Mouse (Mus musculus) kidney, postnatal 0 days (tissue): ENCODE results near the gene Zan. TPM values are rescaled to one million over a fixed set of nuclear protein-coding genes. Genes with fewer than 3 reads are reported as not detected.

Experiments
- ATAC-seq: fragments of 200-750 bp; cut with Nextera tagmentation; replicated peaks from 2 replicates; pipeline ENCODE4 v1.8.0; 2017; ENCODE audit warnings: low read depth, moderate number of reproducible peaks, moderate TSS enrichment, moderate library complexity; ENCODE audit not compliant: low FRiP score
- DNase-seq: peaks from one replicate; pipeline ENCODE4 v3.0.0-alpha.2; 2016; ENCODE audit warnings: low spot score
- H3K27ac ChIP-seq: fragments of 300-500 bp; sonication (generic); 2 replicates; pipeline ENCODE4 v1.5.1; 2014; ENCODE audit warnings: mild to moderate bottlenecking
- H3K27me3 ChIP-seq: fragments of 300-500 bp; sonication (generic); 2 replicates; pipeline ENCODE4 v1.6.1; 2014; ENCODE audit warnings: low read length, mixed read lengths; ENCODE audit not compliant: insufficient read depth
- H3K36me3 ChIP-seq: fragments of 300-500 bp; sonication (generic); 2 replicates; pipeline ENCODE4 v1.6.1; 2014; ENCODE audit warnings: low read length, mixed read lengths; ENCODE audit not compliant: insufficient read depth
- H3K4me1 ChIP-seq: fragments of 300-500 bp; sonication (generic); replicated peaks from 2 replicates; pipeline ENCODE4 v1.6.1; 2014; ENCODE audit warnings: antibody characterized with exemption, low read length, mixed read lengths; ENCODE audit not compliant: insufficient read depth
- H3K4me2 ChIP-seq: fragments of 300-500 bp; sonication (generic); 2 replicates; pipeline ENCODE4 v1.6.1; 2014; ENCODE audit warnings: mild to moderate bottlenecking, low read length, moderate library complexity, mixed read lengths
- H3K4me3 ChIP-seq: fragments of 300-500 bp; sonication (generic); replicated peaks from 2 replicates; pipeline ENCODE4 v1.5.1; 2014; ENCODE audit warnings: low read depth, low read length
- H3K9ac ChIP-seq: fragments of 300-500 bp; sonication (generic); 2 replicates; pipeline ENCODE4 v1.6.1; 2014; ENCODE audit warnings: low read depth, low read length
- H3K9me3 ChIP-seq: fragments of 300-500 bp; sonication (generic); replicated peaks from 2 replicates; pipeline ENCODE4 v1.6.1; 2016; ENCODE audit warnings: low read length, inconsistent platforms, mixed read lengths
- CTCF ChIP-seq: IDR thresholded peaks from 2 replicates; pipeline ENCODE4 v1.5.1; 2016; ENCODE audit warnings: antibody characterized with exemption, low read depth, mild to moderate bottlenecking, moderate library complexity
- WGBS: fragments of 180-500 bp; shearing (Covaris S2); extraction: QIAGEN DNeasy Blood & Tissue Kit; methylation state at CpG from one replicate; pipeline ENCODE4 v1.1.7; 2014; 5-methylcytosine and 5-hydroxymethylcytosine counted together
- polyA plus RNA-seq: library from polyadenylated mRNA; unstranded; fragments of >200 nt; fragmentation: Nextera tagmentation; extraction: Ambion mirVana; gene quantifications from 2 replicates; pipeline ENCODE4 v1.2.1, GENCODE M21; 2015

Gene Zan
- polyA plus RNA-seq, 1 experiment from 2014 or later = 0.16 TPM

DNA sequence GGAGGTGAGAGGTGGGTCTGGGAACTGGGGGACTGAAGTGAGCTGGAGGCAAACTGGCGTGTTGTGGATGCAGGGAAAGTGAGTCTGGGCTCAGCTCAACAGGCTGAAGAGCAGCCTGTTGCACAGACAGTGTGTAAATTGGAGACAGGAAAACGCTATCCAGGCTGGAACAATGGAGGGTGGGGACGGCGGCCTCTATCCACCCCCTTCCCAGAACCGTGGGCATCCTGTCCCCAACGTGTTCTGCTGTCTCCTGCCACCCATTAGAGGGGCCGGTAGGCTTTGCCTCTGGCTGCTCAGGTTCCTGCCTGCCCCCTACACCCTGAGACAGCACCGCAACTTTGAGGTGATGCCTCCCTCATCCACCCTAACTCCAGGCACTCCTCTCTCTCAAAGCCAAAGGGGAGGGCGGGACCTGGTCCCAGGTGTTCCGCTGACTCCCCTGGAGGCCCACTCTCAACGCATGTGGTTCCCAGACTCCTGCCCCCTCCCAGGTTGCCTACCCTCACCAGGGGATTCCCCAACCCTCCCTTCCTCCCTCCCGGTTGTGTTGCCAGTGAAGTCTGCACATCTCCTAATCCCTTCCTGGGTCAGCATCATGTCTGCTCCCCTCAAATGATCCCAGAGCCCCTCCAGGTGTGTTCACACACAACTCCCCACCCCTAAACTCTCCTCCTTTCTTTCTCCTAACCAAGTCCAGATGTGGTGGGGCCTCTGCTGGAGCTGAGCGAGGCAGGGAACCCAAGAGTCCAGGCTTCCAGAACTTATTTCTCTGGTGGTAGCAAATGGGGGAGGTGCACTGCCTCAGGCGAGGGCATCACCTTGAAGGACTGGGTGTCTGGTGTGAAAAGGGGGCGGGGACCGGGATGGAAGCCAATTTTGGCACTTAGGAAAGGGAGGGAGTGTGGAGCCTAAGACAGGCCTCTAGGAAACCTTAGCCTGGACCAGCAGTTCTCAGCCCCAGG lies 124.6 kb downstream of the Zan start:
- H3K4me2 ChIP-seq = peak overlapping the region; percentile 76
- no peak for TF ChIP-seq CTCF
- H3K27me3 ChIP-seq = no peaks in the 10 kb centered on the region
- peak overlapping the region; percentile 92 for H3K9ac ChIP-seq
- peak overlapping the region; percentile 98 for H3K27ac ChIP-seq
- no peaks in the 10 kb centered on the region for H3K9me3 ChIP-seq
- peak; percentile 46 for DNase-seq
- peaks cover 26% of the 10 kb centered on the region for H3K4me1 ChIP-seq
- WGBS = 8% methylated on average over 16 of the region's 16 CpGs
- ATAC-seq = no peak
- H3K4me3 ChIP-seq = peak overlapping the region; percentile 90
- peaks cover 33% of the 10 kb centered on the region for H3K36me3 ChIP-seq

DNA sequence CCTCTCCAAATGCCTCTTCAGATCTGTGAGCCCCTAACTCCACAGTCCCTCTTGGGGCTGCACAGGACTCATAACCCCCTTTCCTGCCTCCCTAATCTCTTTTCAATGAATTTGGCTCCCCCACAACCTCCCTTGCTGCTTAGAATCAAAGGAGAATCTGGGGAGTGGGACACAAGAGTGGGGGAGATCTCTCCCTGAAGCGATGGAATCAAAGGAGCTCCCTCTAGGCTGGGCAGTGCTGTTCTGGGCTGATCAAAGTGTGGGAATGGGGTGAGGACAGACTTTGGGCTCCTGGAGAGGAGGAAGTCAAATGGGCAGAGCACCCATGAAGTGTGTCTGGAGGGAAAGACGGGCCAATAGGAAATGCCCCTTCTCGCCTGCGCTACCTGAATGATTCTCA lies 125.5 kb downstream of the Zan start:
- ATAC-seq (no peak), DNase-seq (no peak)
- peak overlapping the region; percentile 98 for H3K27ac ChIP-seq
- H3K4me2 ChIP-seq = peak overlapping the region; percentile 76
- H3K27me3 ChIP-seq = no peaks in the 10 kb centered on the region
- WGBS = 4% methylated on average over 4 of the region's 4 CpGs
- TF ChIP-seq CTCF = no peak
- H3K36me3 ChIP-seq = peaks cover 27% of the 10 kb centered on the region
- H3K9me3 ChIP-seq = no peaks in the 10 kb centered on the region
- peak overlapping the region; percentile 92 for H3K9ac ChIP-seq
- peak overlapping the region; percentile 90 for H3K4me3 ChIP-seq
- peaks cover 33% of the 10 kb centered on the region for H3K4me1 ChIP-seq

DNA sequence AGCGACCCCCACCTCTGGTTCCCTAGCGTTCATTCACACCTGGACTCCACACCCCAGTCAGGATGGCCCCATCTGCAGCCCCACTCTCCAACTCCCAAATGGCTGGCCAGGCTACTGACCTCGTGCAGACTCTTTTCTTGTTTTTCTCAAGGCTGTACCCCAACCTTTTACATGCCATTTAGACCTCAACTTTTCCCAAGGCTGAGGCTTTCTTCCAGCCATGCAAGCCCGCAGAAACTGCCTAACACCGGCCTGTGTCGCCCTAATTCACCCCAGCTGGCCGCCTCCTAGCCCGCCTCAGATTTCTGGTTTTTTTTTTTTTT lies 125.8 kb downstream of the Zan start:
- H3K36me3 ChIP-seq = peaks cover 24% of the 10 kb centered on the region
- peak overlapping the region; percentile 76 for H3K4me2 ChIP-seq
- no peaks in the 10 kb centered on the region for H3K9me3 ChIP-seq
- DNase-seq (no peak), ATAC-seq (no peak)
- H3K4me3 ChIP-seq = peak overlapping the region; percentile 90
- TF ChIP-seq CTCF = no peak
- peak overlapping the region; percentile 92 for H3K9ac ChIP-seq
- 1% methylated on average over 8 of the region's 8 CpGs for WGBS
- H3K27ac ChIP-seq = peak overlapping the region; percentile 98
- H3K27me3 ChIP-seq = no peaks in the 10 kb centered on the region
- peaks cover 33% of the 10 kb centered on the region for H3K4me1 ChIP-seq

DNA sequence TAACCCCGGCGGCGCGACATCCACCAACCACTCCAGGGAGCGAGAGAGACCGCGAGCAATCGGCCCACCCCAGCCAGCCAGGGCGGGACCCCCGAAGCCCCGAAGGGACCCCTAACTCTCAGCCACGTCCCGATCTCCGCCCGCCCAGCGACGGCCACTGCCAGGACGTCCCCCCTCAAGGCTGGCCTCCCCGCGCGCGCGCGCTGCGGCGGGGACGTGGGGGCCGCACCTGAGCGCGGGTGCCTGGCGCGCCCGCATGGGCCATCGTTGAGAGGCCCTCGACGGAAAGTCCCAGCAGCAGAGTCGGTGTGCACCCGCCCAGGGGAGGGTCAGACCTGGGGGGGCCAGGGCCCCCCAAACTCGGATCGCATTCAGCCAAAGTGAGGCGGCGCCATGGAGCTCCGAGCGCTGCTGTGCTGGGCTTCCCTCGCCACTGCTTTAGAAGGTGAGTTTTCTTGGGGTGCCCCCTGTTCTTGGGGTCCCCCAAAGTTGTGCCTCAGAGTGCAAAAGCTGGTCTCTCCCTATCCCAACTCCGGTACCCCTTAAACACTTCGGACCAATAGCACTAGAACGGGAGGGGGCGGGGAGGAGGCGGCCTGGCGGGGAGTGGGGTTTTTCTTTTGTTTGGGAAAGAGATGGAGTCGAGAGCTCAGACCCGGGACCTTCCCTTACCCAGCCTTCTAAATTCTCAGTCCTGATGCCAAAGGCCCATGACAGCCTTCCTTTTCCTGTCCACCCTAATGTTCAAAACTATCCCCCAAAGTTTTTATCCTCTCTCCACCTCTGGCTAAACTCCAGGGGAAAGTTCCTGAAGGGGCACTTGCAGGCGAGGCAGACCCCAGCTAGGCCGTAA lies 126.4 kb downstream of the Zan start:
- peak overlapping the region; percentile 76 for H3K4me2 ChIP-seq
- peak overlapping the region; percentile 90 for H3K4me3 ChIP-seq
- H3K9me3 ChIP-seq = no peaks in the 10 kb centered on the region
- peaks cover 33% of the 10 kb centered on the region for H3K4me1 ChIP-seq
- H3K27me3 ChIP-seq = no peaks in the 10 kb centered on the region
- TF ChIP-seq CTCF = no peak
- WGBS = under 1% methylated on average over 55 of the region's 55 CpGs
- H3K36me3 ChIP-seq = peaks cover 18% of the 10 kb centered on the region
- ATAC-seq = peak; percentile 38
- H3K27ac ChIP-seq = peak overlapping the region; percentile 98
- peak overlapping the region; percentile 92 for H3K9ac ChIP-seq
- DNase-seq = peak; percentile 24

DNA sequence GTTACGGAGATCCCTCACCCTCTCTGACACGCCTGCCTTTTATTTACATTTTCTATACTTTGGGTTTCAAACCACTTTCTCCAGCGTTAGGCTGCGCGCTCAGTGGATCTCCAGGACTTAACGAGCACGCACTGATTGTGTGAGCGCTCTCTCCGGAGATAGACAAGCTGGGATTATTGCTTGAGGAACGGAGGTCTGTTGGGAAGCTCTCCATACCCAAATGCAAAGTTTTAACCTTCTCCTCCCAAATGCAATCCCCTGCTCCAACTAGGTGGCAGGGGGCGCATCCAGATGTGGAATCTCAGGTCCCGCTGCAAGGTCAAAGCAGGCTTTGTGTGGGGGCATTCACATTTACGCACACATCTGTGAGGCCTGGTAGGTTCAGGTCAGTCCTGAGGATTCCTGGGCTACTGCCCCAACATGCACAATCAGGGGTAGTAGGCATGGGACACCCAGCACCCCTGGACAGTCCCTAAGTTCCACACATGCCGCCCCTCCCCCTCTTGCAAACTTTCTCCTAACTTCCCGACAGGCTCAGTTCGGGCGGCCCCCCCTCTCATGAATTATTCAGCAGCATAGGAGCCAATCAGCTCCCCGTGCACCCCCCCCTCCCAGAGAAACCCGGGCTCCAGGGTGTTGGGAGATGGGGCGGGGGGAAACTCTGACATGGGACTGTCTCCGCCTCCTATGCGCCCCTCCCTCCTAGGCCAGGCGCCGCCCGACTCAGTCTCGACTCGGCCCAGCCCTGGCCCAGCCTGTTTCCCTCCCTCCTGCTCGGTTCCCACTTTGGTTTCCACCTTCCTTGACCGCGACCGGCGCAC lies 127.3 kb downstream of the Zan start, which contains the start of gene Ephb4:
Gene Ephb4, plus strand, starts transcription at position 726 of the 821 bp plus-strand sequence.
- DNase-seq (peak; percentile 98), ATAC-seq (peak; percentile 94)
- 2% methylated on average over 29 of the region's 32 CpGs for WGBS
- peak within 1 kb of the TSS; percentile 98 for H3K27ac ChIP-seq
- H3K4me1 ChIP-seq = peaks cover 33% of the 10 kb centered on the region
- peak; percentile 50 for TF ChIP-seq CTCF
- no peaks in the 10 kb centered on the region for H3K27me3 ChIP-seq
- H3K4me2 ChIP-seq = peak within 1 kb of the TSS; percentile 76
- peak within 1 kb of the TSS; percentile 92 for H3K9ac ChIP-seq
- H3K36me3 ChIP-seq = peaks cover 11% of the 10 kb centered on the region; the same call in 1 of the 2 replicates
- peak within 1 kb of the TSS; percentile 90 for H3K4me3 ChIP-seq
- no peaks in the 10 kb centered on the region for H3K9me3 ChIP-seq
